Mouse (Mus musculus): ENCODE results near the gene Furin.

Gene Furin

DNA sequence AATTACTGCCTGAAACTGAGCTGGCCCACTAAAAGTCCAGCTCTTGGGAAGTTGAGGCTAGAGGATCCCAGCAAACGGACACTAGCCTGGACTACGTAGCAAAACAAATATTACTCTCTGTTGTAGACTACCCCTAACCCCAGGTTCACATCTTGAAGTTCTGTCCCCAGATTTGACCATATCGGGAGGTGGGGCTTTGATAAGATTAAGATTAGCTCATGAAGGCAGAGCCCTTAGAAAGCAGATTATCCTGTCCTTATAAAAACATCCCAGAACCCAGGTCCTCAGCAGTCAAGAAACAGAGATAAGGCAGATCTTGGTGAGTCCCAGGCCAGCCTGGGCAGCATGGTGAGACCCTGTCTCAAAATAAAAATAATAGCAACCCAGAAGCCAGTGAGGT, 33.1 kb downstream of the Furin start:
- no peak for DNase-seq (ENCODE audit: low spot score)

DNA sequence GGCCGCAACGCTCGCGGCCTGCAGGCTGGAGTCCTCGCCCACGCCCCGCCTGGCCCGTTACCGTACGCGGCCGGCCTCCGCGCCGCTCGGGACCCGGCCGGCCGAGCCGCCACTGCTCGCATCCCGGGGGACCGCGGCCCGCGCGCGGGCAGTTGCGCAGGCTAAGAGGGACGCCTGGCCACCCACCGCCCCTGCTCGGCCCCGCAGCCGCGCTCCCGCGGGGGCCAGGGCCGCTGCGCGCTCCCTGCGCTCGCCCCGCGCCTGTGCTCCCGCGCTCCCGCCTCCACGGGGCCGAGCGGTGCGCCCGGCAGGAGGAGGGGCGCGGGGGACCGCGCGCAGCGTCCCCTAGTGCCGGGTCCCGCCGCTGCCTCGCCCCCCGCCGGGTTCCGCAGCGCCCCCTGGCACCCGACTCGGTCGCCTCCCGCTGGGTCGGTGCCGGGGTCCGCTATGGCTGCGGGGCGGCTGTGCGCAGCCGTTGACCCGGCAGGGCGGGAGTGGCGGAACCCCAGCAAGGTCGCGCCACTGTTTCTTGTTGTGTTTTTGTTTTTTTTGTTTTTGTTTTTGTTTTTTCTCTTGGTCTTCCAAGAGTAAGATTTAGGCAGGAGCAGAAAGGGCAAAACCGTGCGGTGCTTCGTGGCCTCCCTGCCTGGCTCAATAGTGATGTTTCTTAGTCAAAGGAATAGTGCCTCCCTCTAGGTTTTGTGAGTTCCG, 34.0 kb downstream of the Furin start, which contains the start of gene Man2a2:
Man2a2 (minus strand) TSS at position 335 of the 711 bp plus-strand sequence.
- peak; percentile 63 for DNase-seq (ENCODE audit: low spot score)

GRCm38 (mm10) chr7:80370649-80371040, 34.6 kb downstream of the Furin start:
- DNase-seq (ENCODE audit: low spot score) = peak; percentile 55

GRCm38 (mm10) chr7:80369967-80370431, 35.2 kb downstream of the Furin start:
- no peak for DNase-seq (ENCODE audit: low spot score)

- DNase-seq (ENCODE audit: low spot score) = no peak
Measured at GRCm38 (mm10) chr7:80369461-80369860, 35.8 kb downstream of the Furin start.

DNA sequence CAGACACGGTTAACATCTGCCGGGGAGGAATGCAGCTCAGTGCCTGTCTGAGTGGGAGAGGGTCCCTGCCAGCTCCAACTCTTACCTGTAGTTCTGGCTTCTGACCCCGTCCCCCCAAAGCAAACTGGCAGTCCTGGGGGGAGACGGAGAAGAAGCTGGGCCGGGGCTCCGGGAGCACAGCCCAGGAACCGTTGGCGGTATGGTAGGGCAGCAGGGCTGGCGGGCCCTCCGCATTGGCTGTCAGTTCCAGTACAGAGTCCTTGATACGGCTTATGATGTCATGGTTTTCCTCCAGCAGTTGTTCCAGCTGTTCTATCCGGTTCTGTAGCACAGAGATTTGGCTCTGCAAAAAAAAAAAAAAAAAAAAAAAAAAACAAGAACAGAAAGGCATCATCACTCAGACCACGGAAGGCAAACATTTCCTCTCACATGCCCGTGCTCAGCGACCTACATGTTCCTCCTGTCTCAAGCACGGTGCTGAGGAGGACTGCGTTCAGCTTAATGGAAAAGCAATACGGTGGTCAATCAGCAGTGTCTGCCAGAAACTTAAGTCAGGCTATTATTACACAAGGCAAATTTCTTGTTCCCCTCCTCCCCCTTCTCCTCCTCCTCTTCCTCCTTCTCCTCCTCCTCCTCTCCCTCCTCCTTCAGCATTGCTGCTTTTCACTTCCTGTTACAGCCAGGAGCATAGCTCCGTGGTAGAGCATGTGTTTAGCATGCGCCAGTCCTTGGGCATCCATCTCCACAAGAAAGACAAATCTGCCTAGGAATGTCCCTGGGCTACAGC, 36.4 kb downstream of the Furin start:
- DNase-seq (ENCODE audit: low spot score) = no peak

DNA sequence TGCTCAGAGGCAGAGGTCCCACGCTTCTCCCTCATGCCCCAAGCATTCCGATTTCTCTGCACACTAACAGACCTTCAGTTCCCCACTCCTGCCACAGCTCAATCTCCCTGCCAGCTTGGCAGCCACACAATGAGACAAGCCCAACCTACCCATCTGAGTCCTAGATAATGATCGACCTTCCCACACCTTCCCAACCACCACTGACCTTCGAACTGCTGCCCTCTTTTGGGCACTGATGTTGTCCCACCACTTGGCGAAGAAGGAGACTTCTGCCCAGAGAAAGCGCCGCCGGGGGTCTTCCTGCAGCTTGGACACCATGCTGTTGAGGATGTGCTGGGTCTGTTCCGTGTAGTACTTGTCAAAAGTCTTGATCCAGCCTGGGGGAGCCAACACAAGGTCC, 37.2 kb downstream of the Furin start:
- DNase-seq (ENCODE audit: low spot score) = no peak

GRCm38 (mm10) chr7:80367232-80367631, 38.0 kb downstream of the Furin start:
- no peak for DNase-seq (ENCODE audit: low spot score)

- no peak for DNase-seq (ENCODE audit: low spot score)
Measured at GRCm38 (mm10) chr7:80365759-80366158, 39.5 kb downstream of the Furin start.

DNA sequence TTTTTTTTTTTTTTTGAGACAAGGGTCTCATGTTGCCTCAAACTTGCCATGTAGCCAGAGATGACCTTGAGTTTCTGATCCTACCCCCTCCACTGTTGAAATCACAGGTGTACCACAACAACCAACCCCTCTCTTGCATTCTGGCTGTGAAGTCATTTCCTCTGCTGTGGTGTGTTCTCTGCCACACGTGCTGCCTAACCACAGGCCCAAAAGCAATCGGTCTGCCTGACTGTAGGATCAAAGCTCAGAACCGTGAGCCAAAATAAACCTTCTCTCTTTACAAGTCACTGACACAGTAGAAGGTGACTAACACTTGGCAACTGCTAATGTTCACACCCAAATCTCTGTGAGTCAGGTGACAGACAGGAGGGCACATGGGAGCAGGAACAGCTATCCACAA, 44.8 kb downstream of the Furin start:
- DNase-seq (ENCODE audit: low spot score) = no peak

DNA sequence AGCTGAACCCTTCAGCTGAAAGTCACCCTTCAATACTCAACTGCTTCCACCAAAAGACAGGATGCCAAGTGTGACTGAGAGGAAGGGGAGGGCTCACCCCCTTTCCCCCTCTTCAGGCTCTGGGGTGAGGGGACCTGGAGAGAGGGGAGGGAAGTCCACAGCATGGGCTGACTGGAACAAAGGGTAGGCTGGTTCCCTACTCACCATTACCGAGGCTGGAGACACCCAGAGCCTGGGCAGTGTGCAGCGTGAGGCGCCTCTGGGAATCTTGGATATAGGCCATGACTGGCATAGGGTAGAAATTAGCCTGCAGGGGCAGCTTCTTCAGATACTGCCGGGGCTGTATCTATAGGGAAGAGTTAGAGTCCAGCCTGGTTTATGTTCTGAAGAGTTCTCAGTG, 47.2 kb downstream of the Furin start:
- no peak for DNase-seq (ENCODE audit: low spot score)

GRCm38 (mm10) chr7:80357156-80357555, 48.1 kb downstream of the Furin start:
- DNase-seq (ENCODE audit: low spot score) = no peak

GRCm38 (mm10) chr7:80356351-80356750, 48.9 kb downstream of the Furin start:
- DNase-seq (ENCODE audit: low spot score) = no peak

GRCm38 (mm10) chr7:80352920-80353319, 52.3 kb downstream of the Furin start:
- no peak for DNase-seq (ENCODE audit: low spot score)

DNA sequence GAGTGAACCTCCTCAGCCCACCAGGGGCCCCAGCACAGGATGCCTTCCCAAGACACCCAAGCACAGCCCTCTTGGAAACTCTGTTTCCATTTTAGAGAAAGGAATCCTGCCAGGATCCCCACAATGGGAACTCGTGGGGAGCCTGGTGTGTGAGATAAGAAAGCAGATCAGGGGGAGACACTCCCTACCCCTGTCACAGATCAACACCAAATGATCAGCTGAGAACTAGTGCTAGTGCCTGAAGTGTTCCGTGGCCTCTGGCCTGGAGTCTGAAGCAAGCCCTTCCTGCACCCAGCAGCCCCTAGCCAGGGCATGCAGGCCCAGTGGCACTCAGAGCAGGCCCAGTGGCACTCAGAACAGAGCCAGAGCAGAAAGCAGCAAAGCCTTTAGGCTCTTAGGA, 54.4 kb downstream of the Furin start:
- DNase-seq (ENCODE audit: low spot score) = no peak

DNA sequence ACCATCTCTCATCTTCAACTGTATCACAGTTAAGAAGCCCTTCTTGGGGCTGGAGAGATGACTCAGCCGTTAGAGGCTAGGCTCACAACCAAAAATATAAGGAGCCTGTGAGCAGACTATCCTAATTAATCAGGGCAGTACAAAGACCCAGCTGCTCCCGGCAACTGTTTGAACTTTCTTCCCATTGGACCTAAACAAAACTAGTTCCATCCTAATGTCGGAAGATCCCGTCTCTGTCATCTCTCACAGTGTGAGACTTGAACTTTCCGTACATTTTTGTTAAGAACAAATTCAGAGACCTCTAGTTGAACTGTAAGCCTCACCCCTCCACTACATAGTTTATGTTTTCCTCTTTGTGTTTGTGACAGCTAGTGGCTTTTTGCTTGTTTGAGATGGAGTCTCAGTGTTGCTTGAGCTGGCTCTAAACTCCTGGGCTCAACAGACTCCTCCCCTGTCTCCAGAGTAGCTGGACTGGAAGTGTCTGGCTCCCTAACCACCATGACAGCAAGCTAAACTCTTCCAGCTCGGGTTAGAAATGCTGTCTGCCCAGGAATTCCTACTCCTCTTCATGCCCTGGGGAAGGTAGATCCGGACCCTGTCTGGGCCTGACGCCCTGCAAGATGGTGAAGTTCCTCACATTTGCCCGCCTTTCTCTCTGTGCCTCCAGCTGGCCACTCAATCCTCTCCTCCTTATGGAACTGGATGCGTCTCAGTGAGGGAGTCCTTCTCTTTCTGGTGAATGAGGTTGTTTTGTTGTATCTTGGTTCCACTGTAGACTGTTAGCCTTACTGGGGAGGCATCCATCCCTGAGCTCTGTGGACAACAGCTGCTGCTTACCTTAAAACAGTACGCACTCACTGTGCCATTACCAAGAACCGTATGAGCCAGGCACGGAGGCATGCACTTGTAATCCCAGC, 57.3 kb downstream of the Furin start:
- no peak for DNase-seq (ENCODE audit: low spot score)

- DNase-seq (ENCODE audit: low spot score) = no peak
Measured at GRCm38 (mm10) chr7:80346830-80347229, 58.4 kb downstream of the Furin start.

GRCm38 (mm10) chr7:80346173-80346572, 59.1 kb downstream of the Furin start:
- DNase-seq (ENCODE audit: low spot score) = no peak

DNA sequence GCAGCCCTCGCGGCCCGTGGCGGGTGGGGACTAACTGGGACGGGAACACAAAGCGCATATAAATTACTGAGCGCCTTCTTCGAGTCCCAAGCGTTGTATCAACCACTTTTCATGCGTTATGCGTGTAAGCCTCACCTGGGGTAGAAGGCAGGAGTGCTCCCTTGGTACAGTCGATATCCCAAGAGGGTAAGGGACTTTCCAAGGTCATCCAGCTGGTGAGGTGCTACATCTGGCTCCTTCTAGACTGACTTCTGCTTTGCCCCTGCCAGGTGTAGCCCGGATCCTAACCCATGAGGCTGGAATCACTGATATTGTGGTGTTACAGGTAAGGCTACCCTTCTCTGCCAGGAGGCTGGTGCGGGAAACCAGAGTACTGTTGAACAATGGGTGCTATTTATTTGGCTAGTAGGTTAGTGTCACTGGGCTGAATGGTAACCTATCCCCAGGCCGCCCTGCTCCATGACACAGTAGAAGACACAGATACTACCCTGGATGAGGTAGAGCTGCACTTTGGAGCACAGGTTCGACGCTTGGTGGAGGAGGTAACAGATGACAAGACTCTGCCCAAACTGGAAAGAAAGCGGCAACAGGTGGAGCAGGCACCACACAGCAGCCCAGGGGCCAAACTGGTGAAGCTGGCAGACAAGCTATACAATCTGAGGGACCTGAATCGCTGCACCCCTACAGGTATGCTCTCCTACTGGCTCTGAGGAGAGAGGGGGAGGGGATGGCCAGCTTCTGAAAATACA, 61.8 kb downstream of the Furin start:
- no peak for DNase-seq (ENCODE audit: low spot score)

DNA sequence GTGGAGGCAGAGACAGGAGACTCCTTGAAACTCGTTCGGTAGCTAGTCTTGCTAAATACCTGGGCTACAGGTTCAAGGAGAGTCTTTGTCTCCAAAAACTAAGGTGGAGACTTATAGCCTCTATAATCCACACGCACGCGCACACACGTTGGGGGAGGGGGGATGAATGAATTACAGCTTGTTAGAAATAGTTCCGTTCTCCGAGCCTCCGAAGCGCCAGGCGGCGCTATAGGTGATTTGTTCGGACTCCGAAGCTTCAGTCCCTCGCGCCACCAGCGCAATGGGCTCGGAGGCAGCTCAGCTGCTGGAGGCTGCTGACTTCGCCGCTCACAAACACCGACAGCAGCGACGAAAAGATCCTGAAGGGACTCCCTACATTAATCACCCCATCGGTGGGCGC, 62.4 kb downstream of the Furin start, which contains the start of gene Hddc3:
Hddc3 (plus strand) TSS at position 247 of the 400 bp plus-strand sequence.
- DNase-seq (ENCODE audit: low spot score) = peak; percentile 81

GRCm38 (mm10) chr7:80341793-80342192, 63.4 kb downstream of the Furin start:
- no peak for DNase-seq (ENCODE audit: low spot score)

Data from ovary, postnatal 10 days (tissue).